Comparison of ENCODE assay signal across 24 mouse cellular contexts in the genomic region with DNA sequence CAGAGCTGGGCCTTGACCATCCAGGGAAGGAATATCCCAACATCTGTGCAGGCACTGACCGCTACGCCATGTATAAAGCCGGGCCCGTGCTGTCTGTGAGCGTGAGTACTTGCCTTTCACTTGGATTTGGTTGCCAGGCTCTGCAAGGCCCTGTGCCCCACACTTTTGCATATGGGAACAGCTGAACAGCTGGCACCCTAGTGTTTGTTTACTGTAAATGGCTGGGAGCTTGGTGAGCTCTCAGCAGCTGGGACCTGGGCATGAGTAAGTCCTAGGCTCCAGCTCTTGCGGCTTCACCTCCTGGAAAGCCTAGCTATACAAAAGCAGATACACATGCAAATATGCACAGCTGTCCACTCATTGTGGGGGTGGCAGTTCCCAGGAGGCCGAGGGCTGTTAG. TPM values are rescaled to one million over a fixed set of nuclear protein-coding genes. Genes with fewer than 3 reads are reported as not detected.
DNase-seq lines count a peak whose midpoint lies in the region; ATAC-seq lines count a peak whose summit lies in the region.
"Had no signal": no experiment of that assay in that cellular context is flagged by ENCODE, and none has a peak within 500 bp of the region (broad histone marks: within the 10 kb centered on the region; RNA-seq: fewer than 3 reads in every experiment).

No protein-coding gene starts in this region.

- H3K27ac ChIP-seq in limb, embryonic 10.5 days = no peak overlapping the region
- H3K27ac ChIP-seq: embryonic facial prominence, embryonic 12.5 days; forebrain, embryonic 12.5 days; gastrocnemius, adult 2 months; heart, embryonic 10.5 days; hindbrain, embryonic 13.5 days; hindbrain, postnatal 0 days had no signal

- no peaks in the 10 kb centered on the region for H3K9me3 ChIP-seq in limb, embryonic 10.5 days (replicated peaks)
- H3K9me3 ChIP-seq: embryonic facial prominence, embryonic 12.5 days; forebrain, embryonic 12.5 days; heart, embryonic 10.5 days; hindbrain, embryonic 13.5 days had no signal

- peak; percentile 45; the same call in 1 of the 2 replicates for ATAC-seq in frontal cortex, adult (ENCODE audit: low TSS enrichment)
- ATAC-seq: forebrain, embryonic 16.5 days; hindbrain, postnatal 0 days had no signal

- H3K36me3 ChIP-seq in limb, embryonic 10.5 days = no peaks in the 10 kb centered on the region
- H3K36me3 ChIP-seq: embryonic facial prominence, embryonic 12.5 days; forebrain, embryonic 12.5 days; hindbrain, embryonic 13.5 days had no signal

- no peak for DNase-seq in frontal cortex, postnatal 36 days (ENCODE audit: low spot score in 2 of 2)
- DNase-seq in retina, postnatal 1 day = peak; percentile 20
- no peak for DNase-seq in retina, embryonic 14.5 days (ENCODE audit: low spot score)
- DNase-seq in limb, embryonic 10.5 days (ENCODE audit: low spot score) = peak; percentile 14
- DNase-seq in lung, postnatal 4 days = no peak
- no peak for DNase-seq in urinary bladder, postnatal 25 days (ENCODE audit: low spot score)
- DNase-seq in layer of hippocampus, postnatal 25 days (ENCODE audit: extremely low spot score in 1 of 2, low spot score in 1 of 2) = no peak
- DNase-seq: adrenal gland, postnatal 25 days; cerebellum, adult 11 months; cerebellum, adult 8-10 months; cerebellum, postnatal 14 days; embryo, embryonic 11 days; gastrocnemius, adult 2 months; gastrocnemius, postnatal 25 days; heart, postnatal 10 days; heart, postnatal 4 days had no signal

- H3K27me3 ChIP-seq in limb, embryonic 10.5 days (ENCODE audit: low read depth, poor library complexity, severe bottlenecking) = peaks cover 13% of the 10 kb centered on the region
- H3K27me3 ChIP-seq: embryonic facial prominence, embryonic 12.5 days; forebrain, embryonic 12.5 days; hindbrain, embryonic 13.5 days had no signal

- no peak overlapping the region for H3K4me3 ChIP-seq in limb, embryonic 10.5 days
- H3K4me3 ChIP-seq: embryonic facial prominence, embryonic 12.5 days; forebrain, embryonic 12.5 days; gastrocnemius, adult 2 months; heart, embryonic 10.5 days; hindbrain, embryonic 13.5 days had no signal

- no peaks in the 10 kb centered on the region for H3K4me1 ChIP-seq in limb, embryonic 10.5 days
- H3K4me1 ChIP-seq: embryonic facial prominence, embryonic 12.5 days; forebrain, embryonic 12.5 days; heart, embryonic 10.5 days; hindbrain, embryonic 13.5 days had no signal

- 92% methylated on average over 7 of the region's 7 CpGs for WGBS in limb, embryonic 10.5 days

RNA-seq across cellular contexts. Expression of a gene that starts 13.8 kb away (rescaled TPM):
- 5.0 and 5.2 TPM in 2 replicates for polyA plus RNA-seq in limb, embryonic 10.5 days (2016; fragmentation: Nextera tagmentation; extraction: Ambion mirVana)
- total RNA-seq in layer of hippocampus, postnatal 25 days (2021) = 1 to 10 TPM; 2.5 to 4.6 TPM
- total RNA-seq: granulocyte monocyte progenitor cell, adult 5-6 weeks had no signal

Comparison
In these comparisons a context has a peak if more than half of its experiments do, and no peak if none do; other contexts are left out.
1. DNase-seq: peak in retina, postnatal 1 day (single experiment) and limb, embryonic 10.5 days (single experiment); none in frontal cortex, postnatal 36 days (0 of 2), retina, embryonic 14.5 days (single experiment), lung, postnatal 4 days (0 of 2), urinary bladder, postnatal 25 days (single experiment) and layer of hippocampus, postnatal 25 days (0 of 2).